Mouse (Mus musculus) stomach, embryonic 14.5 days (tissue): ENCODE measurements around the gene Gm20388. TPM values are rescaled to one million over a fixed set of nuclear protein-coding genes. Genes with fewer than 3 reads are reported as not detected.

ENCODE experiments used
- ATAC-seq: fragments of 200-750 bp; cut with Nextera tagmentation; 2 replicates; pipeline ENCODE4 v1.8.0; 2017; ENCODE audit warnings: low read depth, moderate TSS enrichment; ENCODE audit not compliant: insufficient number of reproducible peaks, insufficient read depth, low FRiP score
- H3K27ac ChIP-seq: fragments of 300-500 bp; sonication (generic); 2 replicates; pipeline ENCODE4 v1.5.1; 2014; ENCODE audit warnings: mild to moderate bottlenecking, low read length, moderate library complexity, mixed read lengths
- H3K27me3 ChIP-seq: fragments of 300-500 bp; sonication (generic); 2 replicates; pipeline ENCODE4 v1.6.1; 2014; ENCODE audit warnings: low read length, control low read depth, mixed read lengths; ENCODE audit not compliant: control insufficient read depth, insufficient read depth
- H3K36me3 ChIP-seq: fragments of 300-500 bp; sonication (generic); 2 replicates; pipeline ENCODE4 v1.6.1; 2014; ENCODE audit warnings: mild to moderate bottlenecking, control low read depth, low read length, moderate library complexity, mixed read lengths; ENCODE audit not compliant: control insufficient read depth, insufficient read depth
- H3K4me1 ChIP-seq: fragments of 300-500 bp; sonication (generic); 2 replicates; pipeline ENCODE4 v1.6.1; 2014; ENCODE audit warnings: low read length, control low read depth, mixed read lengths; ENCODE audit not compliant: control insufficient read depth, insufficient read depth
- H3K4me2 ChIP-seq: fragments of 300-500 bp; sonication (generic); replicated peaks from 2 replicates; pipeline ENCODE4 v1.6.1; 2014; ENCODE audit warnings: low read depth, low read length, control low read depth
- H3K4me3 ChIP-seq: fragments of 300-500 bp; sonication (generic); 2 replicates; pipeline ENCODE4 v1.5.1; 2014; ENCODE audit warnings: low read depth, low read length, control low read depth
- H3K9ac ChIP-seq: fragments of 300-500 bp; sonication (generic); replicated peaks from 2 replicates; pipeline ENCODE4 v1.6.1; 2014; ENCODE audit warnings: low read depth, mild to moderate bottlenecking, control low read depth, low read length, moderate library complexity, mixed read lengths
- H3K9me3 ChIP-seq: fragments of 300-500 bp; sonication (generic); 2 replicates; pipeline ENCODE4 v1.6.1; 2016; ENCODE audit warnings: low read depth, low read length, control low read depth; ENCODE audit not compliant: control insufficient read depth
- WGBS: fragments of 180-500 bp; shearing (Covaris S2); extraction: QIAGEN DNeasy Blood & Tissue Kit; methylation state at CpG from one replicate; pipeline ENCODE4 v1.1.7; 2014; 5-methylcytosine and 5-hydroxymethylcytosine counted together
- polyA plus RNA-seq: library from polyadenylated mRNA; unstranded; fragments of >200 nt; fragmentation: Nextera tagmentation; extraction: Ambion mirVana; gene quantifications from 2 replicates; pipeline ENCODE4 v1.2.1, GENCODE M21; 2014

The Gm20388 gene
- 6.2 and 11.4 TPM in 2 replicates for polyA plus RNA-seq

GRCm38 (mm10) chr8:119910547-119911257 lies at the start of gene Gm20388:
Gene Gm20388 (plus strand): TSS chr8:119910841.
- Histone ChIP-seq H3K4me1 (peaks cover 35% of the 10 kb centered on the region), H3K9ac (peak within 1 kb of the TSS; percentile 81), H3K27ac (peak within 1 kb of the TSS; percentile 88), H3K9me3 (no peaks in the 10 kb centered on the region), H3K4me2 (peak within 1 kb of the TSS; percentile 87), H3K4me3 (peak within 1 kb of the TSS; percentile 77), H3K27me3 (no peaks in the 10 kb centered on the region), H3K36me3 (no peaks in the 10 kb centered on the region)
- whole genome bisulfite sequencing: under 1% methylated on average over 84 of the region's 97 CpGs
- peak; percentile 94 for ATAC-seq

GRCm38 (mm10) chr8:119861706-119862389 lies 48.8 kb upstream of the Gm20388 start, which contains the start of gene Klhl36:
Gene Klhl36 (plus strand): TSS chr8:119862266.
- no peaks in the 10 kb centered on the region for H3K36me3 ChIP-seq
- H3K27ac ChIP-seq: peak within 1 kb of the TSS; percentile 63
- no peaks in the 10 kb centered on the region for H3K9me3 ChIP-seq
- peak; percentile 99 for ATAC-seq
- WGBS: under 1% methylated on average over 35 of the region's 35 CpGs
- peak within 1 kb of the TSS; percentile 78 for H3K4me3 ChIP-seq
- no peaks in the 10 kb centered on the region for H3K27me3 ChIP-seq
- H3K4me2 ChIP-seq: peak within 1 kb of the TSS; percentile 94
- H3K9ac ChIP-seq: peak within 1 kb of the TSS; percentile 74
- peaks cover 9% of the 10 kb centered on the region; the same call in 1 of the 2 replicates for H3K4me1 ChIP-seq

GRCm38 (mm10) chr8:119862390-119862734 lies 48.3 kb upstream of the Gm20388 start:
- under 1% methylated on average over 17 of the region's 19 CpGs for WGBS
- Histone ChIP-seq H3K4me1 (peaks cover 9% of the 10 kb centered on the region; the same call in 1 of the 2 replicates), H3K27ac (peak overlapping the region; percentile 63), H3K9ac (peak overlapping the region; percentile 74), H3K4me2 (peak overlapping the region; percentile 94), H3K9me3 (no peaks in the 10 kb centered on the region), H3K4me3 (peak overlapping the region; percentile 78), H3K36me3 (no peaks in the 10 kb centered on the region), H3K27me3 (no peaks in the 10 kb centered on the region)
- peak; percentile 66; the same call in 1 of the 2 replicates for ATAC-seq

GRCm38 (mm10) chr8:119862749-119863148 lies 47.9 kb upstream of the Gm20388 start:
- H3K4me1 ChIP-seq: peaks cover 9% of the 10 kb centered on the region; the same call in 1 of the 2 replicates
- peak overlapping the region; percentile 94 for H3K4me2 ChIP-seq
- WGBS: 9% methylated on average over 6 of the region's 6 CpGs
- no peaks in the 10 kb centered on the region for H3K27me3 ChIP-seq
- no peak for ATAC-seq
- peak overlapping the region; percentile 74 for H3K9ac ChIP-seq
- H3K9me3 ChIP-seq: no peaks in the 10 kb centered on the region
- H3K36me3 ChIP-seq: no peaks in the 10 kb centered on the region
- H3K27ac ChIP-seq: peak overlapping the region; percentile 63
- peak overlapping the region; percentile 78 for H3K4me3 ChIP-seq

- Histone ChIP-seq H3K4me2 (no peak overlapping the region), H3K9ac (no peak overlapping the region), H3K36me3 (peaks cover 21% of the 10 kb centered on the region), H3K4me1 (no peaks in the 10 kb centered on the region), H3K4me3 (no peak overlapping the region), H3K9me3 (peaks cover 7% of the 10 kb centered on the region; the same call in 1 of the 2 replicates), H3K27ac (no peak overlapping the region), H3K27me3 (no peaks in the 10 kb centered on the region)
- 80% methylated on average over 20 of the region's 20 CpGs for WGBS
- no peak for ATAC-seq
These were observed 41.0 kb upstream of the Gm20388 start for GRCm38 (mm10) chr8:119869616-119870015.

GRCm38 (mm10) chr8:119873181-119873580 lies 37.5 kb upstream of the Gm20388 start:
- 94% methylated on average over 1 of the region's 1 CpGs for WGBS
- ATAC-seq: no peak

GRCm38 (mm10) chr8:119881301-119881700 lies 29.3 kb upstream of the Gm20388 start:
- no peak overlapping the region for H3K4me2 ChIP-seq
- ATAC-seq: no peak
- H3K27me3 ChIP-seq: no peaks in the 10 kb centered on the region
- H3K4me1 ChIP-seq: peaks cover 6% of the 10 kb centered on the region
- H3K36me3 ChIP-seq: no peaks in the 10 kb centered on the region
- H3K4me3 ChIP-seq: no peak overlapping the region
- WGBS: 76% methylated on average over 6 of the region's 6 CpGs
- no peak overlapping the region for H3K27ac ChIP-seq
- H3K9me3 ChIP-seq: no peaks in the 10 kb centered on the region
- no peak overlapping the region for H3K9ac ChIP-seq

More at GRCm38 (mm10) chr8:119873181-119873580, 37.5 kb upstream of the Gm20388 start:
- H3K4me3 ChIP-seq: no peak overlapping the region
- no peaks in the 10 kb centered on the region for H3K4me1 ChIP-seq
- H3K27ac ChIP-seq: no peak overlapping the region
- H3K36me3 ChIP-seq: peaks cover 21% of the 10 kb centered on the region
- H3K4me2 ChIP-seq: no peak overlapping the region
- H3K9me3 ChIP-seq: peaks cover 7% of the 10 kb centered on the region; the same call in 1 of the 2 replicates
- no peak overlapping the region for H3K9ac ChIP-seq
- no peaks in the 10 kb centered on the region for H3K27me3 ChIP-seq

- WGBS: 82% methylated on average over 8 of the region's 8 CpGs
- H3K9me3 ChIP-seq: no peaks in the 10 kb centered on the region
- H3K27me3 ChIP-seq: no peaks in the 10 kb centered on the region
- no peak overlapping the region for H3K4me3 ChIP-seq
- no peak for ATAC-seq
- H3K27ac ChIP-seq: no peak overlapping the region
- no peaks in the 10 kb centered on the region for H3K36me3 ChIP-seq
- no peak overlapping the region for H3K4me2 ChIP-seq
- peaks cover 6% of the 10 kb centered on the region for H3K4me1 ChIP-seq
- no peak overlapping the region for H3K9ac ChIP-seq
These were observed 28.7 kb upstream of the Gm20388 start for GRCm38 (mm10) chr8:119881917-119882316.
